Mouse (Mus musculus) CH12.LX (cell line): ENCODE measurements around the gene Rgp1.

Experiments
- CHD1 ChIP-seq: IDR thresholded peaks from 2 replicates; pipeline ENCODE4 v1.6.1; 2012; ENCODE audit warnings: low read depth, low read length, improper control_type of control experiment, inconsistent platforms
- CTCF ChIP-seq, 2 experiments: IDR thresholded peaks in 1 of 2; conservative IDR thresholded peaks in 1 of 2; 2 replicates each; pipeline ENCODE4 v1.5.1; 2011 to 2012; ENCODE audit warnings: low read depth in 2 of 2, low read length in 2 of 2, improper control_type of control experiment in 1 of 2, inconsistent platforms in 1 of 2, mild to moderate bottlenecking in 1 of 2, moderate library complexity in 1 of 2
- EP300 ChIP-seq: IDR thresholded peaks from 2 replicates; pipeline ENCODE4 v1.6.1; 2011; ENCODE audit warnings: low read length, improper control_type of control experiment
- ETS1 ChIP-seq: conservative IDR thresholded peaks from 2 replicates; pipeline ENCODE4 v1.6.1; 2012; ENCODE audit warnings: low read depth, mild to moderate bottlenecking, inconsistent platforms, low read length, improper control_type of control experiment, moderate library complexity
- GABPA ChIP-seq: IDR thresholded peaks from 2 replicates; pipeline ENCODE4 v1.6.1; 2012; ENCODE audit warnings: low read depth, low read length, improper control_type of control experiment, inconsistent platforms; ENCODE audit not compliant: insufficient replicate concordance
- HCFC1 ChIP-seq: IDR thresholded peaks from 2 replicates; pipeline ENCODE4 v1.6.1; 2012; ENCODE audit warnings: low read depth, mild to moderate bottlenecking, inconsistent platforms, low read length, improper control_type of control experiment
- MAX ChIP-seq: IDR thresholded peaks from 2 replicates; pipeline ENCODE4 v1.6.1; 2011; ENCODE audit warnings: low read length, improper control_type of control experiment
- MAZ ChIP-seq: IDR thresholded peaks from 2 replicates; pipeline ENCODE4 v1.6.1; 2012; ENCODE audit warnings: low read depth, mild to moderate bottlenecking, inconsistent platforms, low read length, improper control_type of control experiment, moderate library complexity
- MXI1 ChIP-seq: IDR thresholded peaks from 2 replicates; pipeline ENCODE4 v1.6.1; 2011; ENCODE audit warnings: mild to moderate bottlenecking, low read depth, low read length, improper control_type of control experiment
- POLR2A ChIP-seq: IDR thresholded peaks from 2 replicates; pipeline ENCODE4 v1.6.1; 2011; ENCODE audit warnings: low read depth, mild to moderate bottlenecking, improper control_type of control experiment, low read length
- USF1 ChIP-seq: IDR thresholded peaks from 2 replicates; pipeline ENCODE4 v1.6.1; 2014; ENCODE audit warnings: low read depth, mild to moderate bottlenecking, inconsistent platforms, low read length, improper control_type of control experiment
- USF2 ChIP-seq: conservative IDR thresholded peaks from 2 replicates; pipeline ENCODE4 v1.6.1; 2011; ENCODE audit warnings: low read depth, low read length, improper control_type of control experiment

DNA sequence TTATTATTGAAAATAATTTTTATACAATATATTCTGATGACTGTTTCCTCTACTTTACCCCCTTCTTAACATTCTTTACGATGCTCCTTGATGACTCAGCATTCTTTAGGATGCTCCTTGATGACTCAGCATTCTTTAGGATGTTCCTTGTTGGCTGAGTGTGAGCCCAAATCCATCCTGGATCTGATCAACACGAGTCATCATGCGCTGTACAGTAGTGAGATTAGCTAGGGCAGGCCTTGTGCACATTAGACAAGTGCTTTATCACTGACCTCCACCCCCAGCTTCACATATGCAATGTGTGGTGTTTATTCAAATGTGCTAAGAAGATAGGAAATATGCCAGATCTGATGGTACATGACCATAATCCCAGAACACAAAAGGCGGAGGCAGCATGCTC is 19.7 kb downstream of the Rgp1 start:
- TF ChIP-seq GABPA (no peak), USF2 (no peak), EP300 (no peak), POLR2A (no peak), USF1 (no peak), CHD1 (no peak), MAZ (no peak), CTCF (conservative IDR thresholded peaks at IDR 0.05 in 1 of 2, IDR thresholded peaks at IDR 0.05 in 1 of 2; ENCODE audit: low read depth in 2 of 2, low read length in 2 of 2) (no peak), MAX (no peak), ETS1 (no peak), HCFC1 (no peak), MXI1 (no peak)
